Mouse (Mus musculus) spleen, postnatal 36 days (tissue): ENCODE data around the gene Galnt14.

Experiments
- DNase-seq, 2 experiments: peaks; one replicate each; pipeline ENCODE4 v3.0.0; 2022; ENCODE audit warnings: low spot score in 2 of 2, mixed read lengths in 1 of 2

Gene Galnt14

GRCm38 (mm10) chr17:73668996-73669395 lies 41.3 kb downstream of the Galnt14 start:
- DNase-seq, result no peak

DNA sequence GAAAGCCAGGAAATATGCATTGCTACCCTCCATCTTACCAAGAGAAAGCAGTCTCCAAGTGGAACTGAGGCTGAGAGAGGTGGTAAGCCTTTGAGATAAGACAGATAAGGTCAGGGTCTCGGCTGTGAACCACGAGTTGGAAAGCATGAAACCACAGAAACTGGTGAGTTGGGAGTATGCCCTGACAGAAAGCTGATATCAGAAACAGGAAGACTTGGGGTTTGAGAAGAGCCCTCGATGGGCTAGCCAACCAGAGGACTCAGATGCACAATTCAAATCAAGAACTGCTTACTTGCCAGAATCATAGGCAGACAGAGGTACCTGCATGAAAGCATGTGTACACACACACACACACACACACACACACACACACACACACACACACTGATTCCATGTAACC lies 47.0 kb downstream of the Galnt14 start:
- DNase-seq, result no peak

DNA sequence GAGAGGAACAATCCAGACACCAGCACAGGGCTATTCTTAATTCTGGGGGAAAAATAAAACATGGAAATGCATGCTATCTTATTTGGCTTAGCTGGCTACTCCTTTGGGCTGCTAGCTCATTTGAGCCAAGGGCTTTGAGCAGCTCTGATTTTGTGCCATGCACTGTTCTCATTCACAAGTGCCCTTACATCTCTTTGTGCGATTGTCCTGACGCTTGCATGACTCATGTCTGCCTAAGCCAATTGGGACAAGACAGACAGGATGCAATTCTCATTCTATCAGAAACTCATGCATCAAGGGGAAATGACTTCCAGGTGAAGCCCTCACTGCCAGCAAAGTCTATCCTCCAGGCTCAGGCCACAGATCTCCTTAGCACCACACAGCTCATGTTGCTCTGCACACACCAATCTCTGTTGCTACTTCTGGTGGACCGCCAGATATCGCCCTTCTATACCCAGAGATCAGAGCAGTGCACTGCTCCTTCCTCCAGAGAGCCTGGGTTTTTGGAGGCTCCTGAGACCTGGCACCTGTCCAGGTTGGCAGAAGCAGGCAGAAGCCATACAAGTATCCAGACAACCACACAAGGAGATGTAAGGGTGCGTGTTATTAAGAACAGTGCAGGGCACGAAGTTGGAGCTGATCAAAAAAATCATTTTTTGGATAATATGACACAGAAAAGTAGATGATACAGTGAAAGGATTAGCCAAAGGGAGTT lies 51.4 kb downstream of the Galnt14 start:
- DNase-seq, result no peak

DNA sequence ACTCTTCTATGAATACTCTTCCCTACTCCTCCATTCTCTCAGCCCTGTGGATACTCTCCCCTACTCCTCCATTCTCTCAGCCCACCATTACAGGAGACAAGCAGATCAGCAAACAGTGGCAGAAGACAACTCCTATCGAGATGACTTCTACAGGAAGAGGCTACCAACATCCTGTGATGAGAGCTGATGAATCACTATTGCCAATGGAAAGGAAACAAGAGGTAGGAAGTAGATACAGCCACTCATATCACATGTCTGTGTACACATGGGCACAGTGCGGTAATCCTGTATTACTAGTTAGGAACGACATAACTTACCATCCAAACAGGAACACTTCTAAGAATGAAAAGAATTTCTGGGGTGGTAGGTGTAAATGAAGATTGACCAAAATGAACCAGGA lies 53.9 kb downstream of the Galnt14 start:
- DNase-seq, result no peak

DNA sequence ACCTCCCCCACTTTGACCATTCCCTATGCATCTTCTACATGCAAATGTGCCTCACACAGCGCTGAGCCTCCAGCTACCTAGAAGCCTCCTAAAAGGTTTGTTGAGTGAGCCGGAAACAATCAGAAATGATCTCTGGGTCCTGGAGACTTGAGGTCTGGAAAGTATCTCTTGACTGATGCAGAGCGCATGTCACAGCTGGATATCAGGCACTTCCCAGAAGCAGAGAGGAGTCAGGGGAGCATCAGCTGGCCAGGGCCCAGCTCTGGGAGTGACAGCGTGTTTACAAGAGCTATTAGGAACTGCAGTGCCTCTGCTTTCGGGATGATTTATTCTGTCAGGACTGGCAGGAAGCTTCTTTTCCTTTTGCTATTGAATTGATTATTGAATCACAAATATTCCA lies 56.0 kb downstream of the Galnt14 start:
- DNase-seq, result no peak

GRCm38 (mm10) chr17:73649371-73649770 lies 60.9 kb downstream of the Galnt14 start:
- DNase-seq, result no peak

GRCm38 (mm10) chr17:73641676-73642075 lies 68.6 kb downstream of the Galnt14 start:
- DNase-seq, result no peak

DNA sequence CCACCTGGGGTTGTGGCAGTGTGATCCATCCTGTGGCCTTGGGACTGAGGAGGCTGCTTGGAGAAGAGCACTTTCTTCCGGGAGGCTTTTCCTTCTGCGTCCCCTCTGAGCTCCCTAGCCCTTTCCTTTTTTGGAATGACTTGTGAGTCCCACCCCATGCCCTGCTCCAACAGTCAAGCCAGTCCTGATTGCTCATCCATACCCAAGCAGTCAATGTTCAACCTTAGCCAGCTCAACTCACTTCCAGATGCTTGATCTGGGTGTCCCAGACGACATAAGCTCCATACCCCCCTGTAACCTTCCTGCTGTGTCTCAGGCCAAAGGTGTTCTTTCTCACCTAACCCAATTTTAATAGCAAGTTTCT lies 70.2 kb downstream of the Galnt14 start:
- no peak for DNase-seq

GRCm38 (mm10) chr17:73639401-73640116 lies 70.7 kb downstream of the Galnt14 start:
- no peak for DNase-seq

DNA sequence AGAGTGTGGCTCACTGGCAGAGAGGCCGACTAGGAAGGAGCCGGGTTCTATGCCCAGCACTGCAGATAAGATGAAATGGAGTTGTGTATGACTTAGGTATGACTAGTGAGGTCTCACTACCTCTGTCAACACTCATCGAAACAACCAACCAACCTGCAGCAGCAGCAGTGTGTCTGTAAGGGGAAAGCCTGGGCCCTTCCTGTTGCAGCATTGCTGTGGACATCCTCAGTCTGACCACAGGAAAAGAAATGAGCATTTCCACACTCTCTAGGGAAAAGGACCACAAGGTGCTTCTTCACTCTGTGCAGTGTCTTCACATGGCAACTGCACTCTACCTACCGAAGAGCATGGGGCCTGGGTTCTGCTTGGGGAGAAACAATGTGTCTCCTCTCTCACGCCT lies 73.3 kb downstream of the Galnt14 start:
- DNase-seq, result peak in 1 of 2 experiments; percentile 1

DNA sequence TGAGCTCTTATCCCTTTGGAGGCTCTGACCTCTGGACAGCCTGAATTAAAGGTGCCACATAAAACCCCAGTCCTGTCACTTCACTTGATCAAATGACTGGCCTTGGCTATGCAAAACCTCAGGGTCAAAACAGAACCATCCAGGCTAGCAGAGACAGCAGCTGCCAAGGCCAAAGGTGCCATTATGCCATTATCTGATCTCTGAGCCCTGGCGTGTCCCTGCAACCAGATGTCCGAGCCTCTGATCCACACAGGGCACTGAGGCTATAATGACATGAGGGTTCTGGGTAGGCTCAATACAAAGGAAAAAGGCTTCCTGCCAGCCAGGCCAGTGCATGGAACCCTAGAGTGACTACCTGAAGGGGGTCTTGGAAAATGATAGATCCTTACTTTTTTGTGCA lies 75.4 kb downstream of the Galnt14 start:
- no peak for DNase-seq

DNA sequence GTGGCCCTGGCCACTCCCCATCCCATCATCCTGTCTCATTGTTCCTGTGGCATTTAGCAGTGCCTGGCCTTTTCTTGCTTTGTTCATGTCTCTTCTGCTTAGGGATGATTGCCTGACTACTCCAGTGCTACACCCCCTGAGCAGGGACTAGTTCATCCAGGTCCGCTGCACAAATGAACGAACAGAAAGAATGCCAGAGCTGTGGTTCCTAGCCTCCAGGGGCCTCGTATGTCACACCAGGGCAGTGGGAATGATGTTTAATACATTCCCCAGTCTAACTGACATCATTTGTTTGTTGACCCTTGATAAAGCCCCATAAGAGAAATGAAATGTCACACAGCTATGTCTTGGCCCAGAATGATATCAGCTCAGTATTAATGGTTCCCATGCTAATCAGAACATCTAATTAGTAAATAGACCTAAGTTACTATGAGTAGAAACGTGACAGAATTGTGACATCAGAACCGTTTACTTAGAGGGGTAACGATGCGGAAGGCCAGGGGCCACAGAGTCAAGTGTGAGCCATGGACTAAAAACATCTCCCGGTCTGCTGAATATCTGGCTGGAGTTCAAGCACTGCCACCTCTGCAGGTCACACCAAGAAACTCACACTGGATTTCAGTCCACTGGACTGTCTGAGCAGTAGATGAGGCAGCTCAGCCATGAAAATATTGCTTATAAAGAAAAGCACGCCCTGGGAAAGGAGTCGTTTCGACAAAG lies 76.1 kb downstream of the Galnt14 start:
- DNase-seq, result no peak

DNA sequence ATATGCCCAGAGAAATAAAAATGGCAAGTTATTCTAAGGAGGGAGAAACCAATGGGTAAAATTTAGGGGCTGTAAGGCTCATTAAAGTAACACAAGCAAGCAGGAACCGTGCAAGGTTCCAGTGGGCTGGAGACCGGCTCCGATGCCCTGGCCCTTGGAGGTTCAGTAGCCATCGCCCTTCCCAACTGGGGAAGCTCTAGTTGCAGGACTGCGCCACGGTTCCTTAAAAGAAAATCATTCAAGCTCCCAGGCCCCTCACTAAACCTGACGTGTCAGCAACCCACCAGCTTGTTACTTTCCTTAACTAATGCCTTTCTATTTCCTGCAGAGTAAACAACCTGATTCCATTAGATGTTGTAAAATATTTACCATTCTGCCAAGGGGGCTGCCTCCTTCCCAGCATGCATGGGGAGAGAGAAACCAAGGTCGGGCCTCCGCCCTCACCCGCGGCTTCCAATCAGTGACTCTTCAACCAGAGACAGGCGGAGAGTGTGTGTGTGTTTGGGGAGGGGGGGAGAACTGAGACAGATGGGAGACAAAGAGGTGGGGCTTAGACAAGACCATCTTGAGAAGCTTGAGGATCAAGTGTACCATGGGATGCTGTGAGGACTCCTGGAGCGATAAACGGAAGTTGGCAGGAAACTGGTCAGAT lies 81.9 kb downstream of the Galnt14 start:
- no peak for DNase-seq

DNA sequence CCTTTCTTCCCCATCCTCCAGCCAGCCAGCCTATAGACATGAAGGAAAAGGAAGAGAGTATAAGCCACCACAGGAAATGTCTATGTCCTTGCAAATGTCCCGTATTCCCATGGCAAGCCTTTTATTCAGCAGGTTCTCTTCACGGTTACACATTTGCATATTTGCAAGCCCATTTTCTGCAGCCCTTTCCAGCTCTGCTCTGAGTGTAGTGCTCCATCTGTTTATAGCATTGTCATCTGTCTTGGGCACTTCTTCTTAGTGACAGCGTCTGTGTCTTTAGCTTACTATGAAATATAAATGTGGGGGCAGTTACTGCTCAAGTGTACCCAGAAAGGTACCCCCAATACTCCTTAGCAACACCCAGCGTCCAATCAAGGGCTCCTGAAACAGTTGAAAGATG lies 83.3 kb downstream of the Galnt14 start:
- no peak for DNase-seq

DNA sequence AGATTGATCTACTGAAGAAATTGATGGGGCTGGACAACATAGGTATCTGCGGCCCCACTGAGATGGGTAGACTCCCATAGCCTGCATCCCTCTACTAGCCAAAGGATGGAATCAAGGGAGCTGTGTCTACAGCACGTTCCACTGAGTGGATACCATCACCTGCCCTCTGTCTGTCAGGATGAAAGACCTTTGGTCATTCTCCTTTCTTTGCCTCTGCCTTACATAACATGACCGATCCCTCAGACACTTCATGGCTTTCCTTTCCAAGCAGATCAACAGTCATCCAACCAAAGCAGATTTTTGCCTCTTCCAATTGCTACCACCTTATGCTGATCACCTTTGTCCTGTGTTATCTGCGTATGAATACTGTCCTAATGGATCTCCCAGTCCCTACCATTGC lies 90.2 kb downstream of the Galnt14 start:
- no peak for DNase-seq

- no peak for DNase-seq
Observed at GRCm38 (mm10) chr17:73602552-73603478, 107.4 kb downstream of the Galnt14 start.

DNA sequence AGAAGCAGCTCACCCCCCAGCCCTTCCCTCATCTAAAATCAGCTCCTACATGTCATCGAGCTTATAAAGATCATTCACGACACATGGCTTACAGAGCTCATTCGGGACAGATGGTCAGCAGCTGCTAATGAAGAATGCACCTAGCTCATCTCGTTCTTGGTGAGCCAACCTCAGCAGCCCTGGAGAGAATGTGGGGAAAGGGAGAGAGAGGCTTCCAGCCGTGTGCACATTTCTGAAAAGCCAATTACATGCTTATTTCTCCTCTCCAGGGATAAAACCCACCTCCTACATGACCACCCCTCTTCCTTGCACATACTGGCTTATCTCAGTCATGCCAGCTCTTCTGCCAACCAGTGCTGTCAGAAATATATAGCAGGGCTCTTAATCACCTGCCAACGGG lies 110.3 kb downstream of the Galnt14 start:
- DNase-seq, result no peak

DNA sequence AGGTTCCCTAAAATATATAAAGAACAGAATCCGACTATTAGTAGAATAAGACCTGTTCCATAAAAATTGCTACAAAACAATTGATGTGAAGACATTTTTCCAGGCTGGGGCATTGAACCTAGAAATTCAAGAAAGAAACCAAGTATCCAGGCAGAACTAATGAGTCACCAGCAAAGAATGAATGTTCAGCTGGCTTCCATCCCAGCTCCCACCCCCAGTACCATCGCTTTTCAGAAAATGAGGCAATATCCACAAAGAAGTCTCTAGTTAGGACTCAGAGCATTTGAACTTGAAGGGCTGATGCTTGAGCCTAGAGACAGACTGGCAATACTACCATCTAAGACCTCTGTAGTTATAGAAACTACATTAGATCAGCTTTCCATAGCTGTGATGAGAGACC lies 118.2 kb downstream of the Galnt14 start:
- no peak for DNase-seq

DNA sequence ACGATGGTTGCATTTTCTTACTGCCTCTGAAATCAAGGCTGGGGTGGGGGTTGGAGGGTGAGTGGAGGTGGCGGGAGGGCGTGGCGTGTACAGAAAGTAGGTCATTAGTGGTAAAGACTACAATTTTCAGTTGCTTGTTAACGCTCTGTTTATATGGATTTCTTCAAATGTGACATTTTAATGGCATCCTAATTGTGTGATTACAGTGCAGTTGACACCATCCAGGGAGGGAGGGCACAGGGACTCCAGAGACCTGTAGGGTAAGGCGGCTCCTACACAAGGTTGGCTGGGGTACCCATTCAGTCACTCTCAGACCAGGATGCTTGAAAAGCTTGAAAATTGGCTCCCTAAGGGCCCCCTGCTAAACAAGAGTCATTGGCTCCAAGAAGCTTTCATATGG lies 122.7 kb downstream of the Galnt14 start:
- no peak for DNase-seq

GRCm38 (mm10) chr17:73574186-73574585 lies 136.1 kb downstream of the Galnt14 start:
- no peak for DNase-seq

GRCm38 (mm10) chr17:73572881-73573280 lies 137.4 kb downstream of the Galnt14 start:
- no peak for DNase-seq
